Mouse (Mus musculus) thymus, postnatal 14 days (tissue): ENCODE results near the gene Krtap1-4.
A peak's percentile ranks its signal among the peaks of the same experiment; 100 is the strongest.
"Not testable (repeated sequence)": the region's sequence is repeated elsewhere in the genome, so short reads cannot be mapped to it uniquely, and the experiment has no call there.

ENCODE experiments used
- DNase-seq: peaks from one replicate; pipeline ENCODE4 v3.0.0; 2021

Krtap1-4 gene

GRCm38 (mm10) chr11:99583245-99583704, at the start of gene Krtap1-4:
Gene Krtap1-4 (minus strand): TSS chr11:99583654.
- no peak for DNase-seq

- DNase-seq = no peak
These were observed 47.4 kb upstream of the Krtap1-4 start for GRCm38 (mm10) chr11:99630890-99631289.

GRCm38 (mm10) chr11:99628138-99628537, 44.7 kb upstream of the Krtap1-4 start, which contains the start of gene Krtap4-1:
Gene Krtap4-1 (minus strand): TSS chr11:99628238.
- DNase-seq = no peak

DNA sequence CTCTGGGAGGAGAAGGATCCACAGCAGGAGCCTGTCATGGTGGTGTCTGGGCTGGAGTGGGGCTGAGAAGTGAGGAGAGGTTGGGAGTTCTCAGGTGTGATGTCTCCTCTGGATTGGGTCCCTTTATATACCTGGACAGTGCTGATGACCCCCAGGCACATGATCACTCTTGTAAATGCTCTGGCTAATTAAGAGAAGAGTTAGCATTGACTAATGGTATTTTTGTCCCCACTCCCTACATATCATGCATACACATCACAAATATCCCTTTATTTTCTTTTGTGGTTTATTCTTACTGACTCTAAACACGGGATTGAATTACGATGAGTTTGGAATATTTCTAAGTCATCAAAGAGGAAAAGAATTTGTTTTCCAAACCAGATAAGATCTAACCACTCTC, 36.9 kb upstream of the Krtap1-4 start, which contains the start of gene Gm11562:
Gene Gm11562 (minus strand): TSS at position 101 of the 400 bp plus-strand sequence.
- DNase-seq = no peak

- DNase-seq = no peak
These were observed 31.4 kb upstream of the Krtap1-4 start, which contains the start of gene Krtap2-4 for GRCm38 (mm10) chr11:99614796-99615363. Gene Krtap2-4 (minus strand): TSS chr11:99614846.

GRCm38 (mm10) chr11:99610089-99610488, 26.6 kb upstream of the Krtap1-4 start, which contains the start of gene Gm11937:
Gene Gm11937 (minus strand): TSS chr11:99610189.
- DNase-seq = not testable (repeated sequence)

DNA sequence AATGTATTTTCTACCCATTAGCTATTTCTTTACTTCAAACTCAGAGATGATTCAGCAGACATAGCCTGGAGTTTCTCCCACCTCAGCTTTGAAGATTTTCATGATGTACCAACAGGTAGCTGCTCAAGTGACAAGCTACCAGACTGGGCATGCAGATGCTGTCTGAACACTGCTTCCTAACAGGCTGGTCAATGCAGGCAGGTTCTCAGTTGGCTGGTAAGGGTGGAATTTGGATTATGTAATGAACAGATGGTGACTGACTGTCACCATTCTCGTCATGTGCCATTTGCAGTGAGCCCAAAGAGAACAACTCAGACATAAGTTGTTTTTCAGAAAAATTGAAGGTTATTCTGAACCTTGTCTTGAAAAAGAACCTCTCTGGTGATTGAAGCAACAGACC, 25.7 kb upstream of the Krtap1-4 start:
- DNase-seq = no peak

DNA sequence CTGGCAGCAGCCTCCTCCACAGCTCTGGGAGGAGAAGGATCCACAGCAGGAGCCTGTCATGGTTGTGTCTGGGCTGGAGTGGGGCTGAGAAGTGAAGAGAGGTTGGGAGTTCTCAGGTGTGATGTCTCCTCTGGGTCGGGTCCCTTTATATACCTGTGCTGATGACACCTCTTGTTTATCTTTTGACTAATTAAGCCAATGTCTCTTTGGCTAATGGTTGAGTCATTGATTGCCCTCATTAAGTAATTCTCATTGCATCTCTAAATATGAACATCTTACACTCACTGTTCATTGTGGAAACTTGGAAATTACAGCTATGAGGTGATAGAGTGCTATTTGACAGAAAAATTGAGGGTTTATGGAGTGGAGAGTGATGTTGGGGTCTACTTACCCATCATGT, 19.8 kb upstream of the Krtap1-4 start, which contains the start of gene Gm11938:
Gene Gm11938 (minus strand): TSS at position 101 of the 400 bp plus-strand sequence.
- not testable (repeated sequence) for DNase-seq

DNA sequence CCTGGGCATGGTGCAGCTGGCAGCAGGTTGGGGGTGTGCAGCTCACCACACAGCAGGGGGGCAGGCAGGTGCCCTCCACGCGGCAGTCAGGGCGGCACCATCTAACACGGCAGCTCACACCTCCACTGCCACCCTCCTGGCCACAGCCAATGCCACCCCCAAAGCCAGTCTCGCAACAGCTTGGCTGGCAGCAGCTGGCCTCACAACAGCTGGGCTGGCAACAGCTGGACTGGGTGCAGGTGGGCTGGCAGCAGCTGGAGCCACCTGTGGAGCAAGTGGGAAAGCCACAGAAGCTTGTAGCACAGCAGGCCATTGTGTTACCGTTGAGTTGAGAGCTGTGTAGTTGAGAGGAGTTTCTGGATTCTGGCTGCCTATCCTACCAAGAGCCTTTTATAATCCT, 14.3 kb upstream of the Krtap1-4 start, which contains the start of gene Krtap9-3:
Gene Krtap9-3 (minus strand): TSS at position 364 of the 400 bp plus-strand sequence.
- not testable (repeated sequence) for DNase-seq

- no peak for DNase-seq
These were observed 7.5 kb upstream of the Krtap1-4 start, which contains the start of gene Krtap1-3 for GRCm38 (mm10) chr11:99590981-99591380. Gene Krtap1-3 (minus strand): TSS chr11:99591339.

- no peak for DNase-seq
These were observed 1.6 kb upstream of the Krtap1-4 start for GRCm38 (mm10) chr11:99585096-99585495.

- no peak for DNase-seq
These were observed 1.9 kb downstream of the Krtap1-4 start for GRCm38 (mm10) chr11:99581564-99581963.

- no peak for DNase-seq
These were observed 2.4 kb downstream of the Krtap1-4 start for GRCm38 (mm10) chr11:99581051-99581450.

DNA sequence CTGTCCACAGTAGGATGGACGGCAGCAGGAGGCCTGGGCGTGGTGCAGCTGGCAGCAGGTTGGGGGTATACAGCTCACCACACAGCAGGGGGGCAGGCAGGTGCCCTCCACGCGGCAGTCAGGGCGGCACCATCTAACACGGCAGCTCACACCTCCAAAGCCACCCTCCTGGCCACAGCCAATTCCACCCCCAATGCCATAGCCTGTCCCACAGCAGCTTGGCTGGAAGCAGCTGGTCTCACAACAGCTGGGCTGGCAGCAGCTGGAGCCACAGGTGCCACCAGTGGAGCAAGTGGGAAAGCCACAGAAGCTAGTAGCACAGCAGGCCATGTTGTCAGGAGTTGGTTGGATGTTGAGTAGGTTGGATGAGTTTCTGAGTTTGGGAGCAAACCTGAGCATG, 2.8 kb downstream of the Krtap1-4 start, which contains the start of gene Krtap1-5:
Gene Krtap1-5 (minus strand): TSS at position 381 of the 400 bp plus-strand sequence.
- no peak for DNase-seq

GRCm38 (mm10) chr11:99574106-99574505, 9.3 kb downstream of the Krtap1-4 start:
- peak; percentile 58 for DNase-seq

DNA sequence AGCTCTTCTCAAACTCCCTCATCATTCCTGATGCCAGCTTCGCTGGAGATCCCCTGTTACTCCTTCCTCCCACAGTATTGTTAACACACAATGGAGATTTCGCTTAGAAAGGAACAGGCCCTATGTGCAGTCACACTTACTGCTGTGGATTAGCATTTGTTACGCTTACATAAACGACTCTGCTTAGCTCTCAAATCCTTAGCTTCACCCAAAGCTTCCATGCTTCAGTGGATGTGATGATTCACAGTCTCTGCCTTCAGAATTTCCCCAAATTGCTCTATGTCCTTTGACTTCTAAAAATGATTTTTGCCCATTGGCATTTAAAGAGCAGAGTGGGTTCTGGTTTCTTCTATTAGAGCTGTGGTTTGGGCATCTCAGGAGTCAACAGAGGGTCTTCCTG, 10.3 kb downstream of the Krtap1-4 start:
- DNase-seq = no peak

GRCm38 (mm10) chr11:99566530-99566929, 16.9 kb downstream of the Krtap1-4 start, which contains the start of gene Krtap3-1:
Gene Krtap3-1 (minus strand): TSS chr11:99566630.
- no peak for DNase-seq

DNA sequence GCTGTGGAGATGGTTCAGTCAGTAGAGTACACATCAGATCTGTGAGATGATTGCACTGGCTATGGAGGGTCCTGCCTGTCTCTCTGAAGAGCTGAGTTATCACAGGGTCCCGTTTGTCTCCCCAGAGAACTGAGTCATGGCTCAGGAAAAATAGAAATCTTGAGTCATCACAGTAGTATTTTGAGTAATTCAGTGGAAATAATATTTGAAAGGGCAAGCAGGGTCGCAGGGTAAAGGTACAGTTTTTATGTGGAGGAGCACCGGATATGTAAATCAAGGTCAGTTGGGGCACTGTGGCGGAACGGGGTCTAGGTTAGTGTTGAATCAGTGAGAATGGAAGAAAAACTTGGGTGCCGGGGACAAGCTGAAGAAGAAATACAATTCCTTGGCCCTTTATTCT, 20.9 kb downstream of the Krtap1-4 start:
- no peak for DNase-seq

- DNase-seq = no peak
These were observed 24.1 kb downstream of the Krtap1-4 start, which contains the start of gene Gm11939 for GRCm38 (mm10) chr11:99559366-99559765. Gene Gm11939 (minus strand): TSS chr11:99559466.

DNA sequence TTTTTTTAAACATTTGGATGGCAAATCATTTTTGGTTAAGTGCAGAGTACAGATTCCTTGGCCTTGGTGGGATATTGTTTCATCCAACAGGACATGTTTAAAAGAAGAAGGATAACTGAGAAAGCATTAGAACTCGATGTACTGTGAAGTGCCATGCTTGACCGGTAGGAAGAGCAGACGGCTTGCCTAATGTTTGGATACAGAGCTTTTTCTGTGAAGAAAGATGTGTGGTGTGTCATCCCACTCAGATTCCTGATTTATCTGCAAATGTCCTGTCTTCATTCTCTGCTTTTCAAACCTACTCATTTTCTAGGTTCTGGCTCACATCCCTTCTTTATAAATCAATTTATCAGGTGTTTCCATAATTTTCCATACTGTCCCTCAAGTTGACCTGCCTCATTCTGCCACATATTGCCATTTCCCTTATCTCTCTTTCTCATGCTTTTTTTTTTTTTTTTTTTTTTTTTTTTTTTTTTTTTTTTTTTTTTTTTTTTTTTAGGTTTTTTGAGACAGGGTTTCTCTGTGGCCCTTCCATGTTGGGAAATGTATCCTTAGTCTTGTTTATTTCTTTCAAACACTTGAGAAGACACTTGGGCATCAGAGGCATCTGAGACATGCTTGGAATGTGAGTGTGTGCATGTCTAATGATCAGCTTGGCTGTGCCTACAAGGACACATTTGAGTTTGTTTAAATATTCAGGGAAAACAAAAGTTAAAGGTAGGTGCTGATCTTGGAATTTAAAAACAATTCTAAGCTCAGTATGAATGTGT, 25.3 kb downstream of the Krtap1-4 start:
- DNase-seq = no peak

GRCm38 (mm10) chr11:99556753-99557152, 26.7 kb downstream of the Krtap1-4 start, which contains the start of gene Krtap3-2:
Gene Krtap3-2 (minus strand): TSS chr11:99556853.
- DNase-seq = no peak

GRCm38 (mm10) chr11:99556195-99556594, 27.3 kb downstream of the Krtap1-4 start:
- DNase-seq = no peak

DNA sequence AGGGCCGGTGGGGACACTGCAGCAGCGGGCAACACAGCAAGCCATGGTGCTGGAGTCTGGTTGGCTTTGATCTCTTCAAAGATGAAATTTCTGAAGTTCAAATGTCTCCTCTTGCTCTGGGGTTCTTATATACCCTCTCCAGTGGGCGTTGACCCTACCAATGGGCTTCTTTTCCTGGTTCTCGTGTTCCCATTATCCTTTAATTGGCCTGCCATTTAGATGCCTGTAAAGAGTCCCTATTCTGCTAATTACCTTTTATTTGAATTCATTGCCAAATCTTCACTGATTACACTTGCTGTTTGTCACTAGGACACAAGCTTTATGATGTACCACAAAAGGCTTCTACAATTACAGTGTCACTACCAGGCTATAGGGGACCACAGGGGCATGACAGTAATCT, 32.7 kb downstream of the Krtap1-4 start, which contains the start of gene Krtap3-3:
Gene Krtap3-3 (minus strand): TSS at position 101 of the 400 bp plus-strand sequence.
- DNase-seq = no peak
